Mouse (Mus musculus) erythroblast, adult 5-6 weeks (primary cell): ENCODE measurements at regions not wholly inside any gene's neighbourhood (a gene's known extent, or its start where the extent isn't known, plus 50 kb on each side); places are given as distances from the start of the nearest gene placed in this dataset.

ENCODE experiments used
- ATAC-seq: replicated peaks from 2 replicates; pipeline ENCODE4 v1.8.0; 2016; ENCODE audit warnings: moderate number of reproducible peaks, mild to moderate bottlenecking, moderate TSS enrichment, inconsistent platforms; ENCODE audit not compliant: poor library complexity, low FRiP score, severe bottlenecking

DNA sequence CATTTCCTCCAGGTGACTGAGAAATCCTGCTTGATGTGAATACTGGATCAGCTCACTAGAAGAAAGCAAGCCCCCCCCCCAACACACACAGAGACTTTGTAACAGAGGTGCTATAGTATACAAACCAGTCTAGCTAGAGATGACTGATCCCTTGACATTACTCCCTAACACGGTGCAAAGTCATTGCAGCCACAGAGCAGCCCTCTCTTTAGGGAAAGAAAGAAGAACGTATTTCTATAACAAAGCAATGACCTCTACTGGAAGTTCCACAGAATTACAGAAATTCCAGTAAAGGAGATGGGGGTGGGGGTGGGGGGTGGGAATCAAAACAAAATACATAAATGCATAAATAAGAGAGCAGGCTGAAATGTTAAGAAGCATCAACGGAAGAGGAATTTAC lies 655.6 kb downstream of the Ipo11 start:
- no peak for ATAC-seq

DNA sequence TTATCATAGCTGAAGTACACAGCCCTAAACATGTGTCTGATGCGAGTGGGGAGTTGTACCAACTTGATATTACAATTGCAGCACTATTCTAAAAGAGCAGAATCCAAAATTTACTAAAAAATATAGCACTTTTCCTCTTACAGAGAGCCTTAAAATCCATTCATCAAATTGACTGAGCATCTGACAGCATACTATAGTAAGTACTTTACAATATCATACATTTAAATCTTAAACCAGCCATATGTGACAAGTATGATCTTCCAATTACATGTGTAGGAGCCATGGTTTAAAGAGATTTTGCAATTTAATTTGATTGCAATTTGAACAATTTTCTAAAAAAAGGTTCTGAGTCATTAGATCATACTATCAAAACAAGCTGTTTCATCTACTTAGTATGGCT lies 676.9 kb downstream of the Ipo11 start:
- no peak for ATAC-seq
